Mouse (Mus musculus) retina, embryonic 14.5 days (tissue): ENCODE measurements around the gene Nudt14.

Source experiments
- DNase-seq: peaks from one replicate; pipeline ENCODE4 v3.0.0-alpha.2; 2015; ENCODE audit warnings: low spot score

The Nudt14 gene

GRCm38 (mm10) chr12:112950040-112950760 is 8.3 kb upstream of the Nudt14 start:
- peak; percentile 92 for DNase-seq

GRCm38 (mm10) chr12:112947307-112947706 is 5.4 kb upstream of the Nudt14 start:
- peak; percentile 51 for DNase-seq

- no peak for DNase-seq
Measured at GRCm38 (mm10) chr12:112943669-112944068, 1.7 kb upstream of the Nudt14 start.

- DNase-seq: no peak
Measured at GRCm38 (mm10) chr12:112941156-112941775, 658 bp downstream of the Nudt14 start.

GRCm38 (mm10) chr12:112940710-112941109 is 1.2 kb downstream of the Nudt14 start:
- no peak for DNase-seq

GRCm38 (mm10) chr12:112940238-112940637 is 1.7 kb downstream of the Nudt14 start:
- DNase-seq: no peak

- peak; percentile 81 for DNase-seq
Measured at GRCm38 (mm10) chr12:112938873-112939565, 2.9 kb downstream of the Nudt14 start.

GRCm38 (mm10) chr12:112938366-112938765 is 3.6 kb downstream of the Nudt14 start:
- DNase-seq: no peak

GRCm38 (mm10) chr12:112937906-112938305 is 4.0 kb downstream of the Nudt14 start:
- no peak for DNase-seq

- DNase-seq: no peak
Measured at GRCm38 (mm10) chr12:112932647-112933046, 9.3 kb downstream of the Nudt14 start.

GRCm38 (mm10) chr12:112929562-112930352 is 12.2 kb downstream of the Nudt14 start, which contains the start of gene Jag2:
Gene Jag2 (minus strand): TSS chr12:112929776.
- DNase-seq: peak; percentile 72

- peak; percentile 61 for DNase-seq
Measured at GRCm38 (mm10) chr12:112928401-112929241, 13.3 kb downstream of the Nudt14 start.

GRCm38 (mm10) chr12:112927265-112927664 is 14.7 kb downstream of the Nudt14 start:
- no peak for DNase-seq

GRCm38 (mm10) chr12:112925950-112926349 is 16.0 kb downstream of the Nudt14 start:
- no peak for DNase-seq

- peak; percentile 55 for DNase-seq
Measured at GRCm38 (mm10) chr12:112922541-112922940, 19.4 kb downstream of the Nudt14 start.

- DNase-seq: no peak
Measured at GRCm38 (mm10) chr12:112921518-112921917, 20.4 kb downstream of the Nudt14 start.

- DNase-seq: no peak
Measured at GRCm38 (mm10) chr12:112917906-112918305, 24.0 kb downstream of the Nudt14 start.

GRCm38 (mm10) chr12:112917486-112917885 is 24.4 kb downstream of the Nudt14 start:
- no peak for DNase-seq

- DNase-seq: no peak
Measured at GRCm38 (mm10) chr12:112916698-112917400, 25.1 kb downstream of the Nudt14 start.

GRCm38 (mm10) chr12:112915587-112915986 is 26.3 kb downstream of the Nudt14 start:
- DNase-seq: no peak

- DNase-seq: no peak
Measured at GRCm38 (mm10) chr12:112914527-112914926, 27.4 kb downstream of the Nudt14 start.
